Mouse (Mus musculus) bone marrow, adult 2 months (tissue): Measurements from ENCODE around the gene Fam219a. TPM values are rescaled to one million over a fixed set of nuclear protein-coding genes. Genes with fewer than 3 reads are reported as not detected.

Experiments
- H3K27ac ChIP-seq: fragments of 200-500 bp; 2 replicates; pipeline ENCODE4 v1.5.1; 2012; ENCODE audit warnings: low read depth, mild to moderate bottlenecking, control low read depth, inconsistent platforms, low read length; ENCODE audit not compliant: control insufficient read depth, poor library complexity, insufficient read depth
- H3K4me1 ChIP-seq: fragments of 200-500 bp; 2 replicates; pipeline ENCODE4 v1.6.1; 2011; ENCODE audit warnings: low read length; ENCODE audit not compliant: control insufficient read depth, insufficient read depth
- H3K4me3 ChIP-seq: fragments of 200-500 bp; replicated peaks from 2 replicates; pipeline ENCODE3; 2011; ENCODE audit warnings: mild to moderate bottlenecking, low read depth, low read length, control low read depth; ENCODE audit not compliant: control insufficient read depth
- CTCF ChIP-seq: fragments of 200-500 bp; IDR thresholded peaks from 2 replicates; pipeline ENCODE4 v1.5.1; 2011; ENCODE audit warnings: low read length, control low read depth; ENCODE audit not compliant: control insufficient read depth, insufficient read depth
- POLR2A ChIP-seq: fragments of 200-500 bp; IDR thresholded peaks from 2 replicates; pipeline ENCODE4 v1.6.1; 2011; ENCODE audit warnings: low read depth, mild to moderate bottlenecking, control low read depth, low read length, borderline replicate concordance; ENCODE audit not compliant: control insufficient read depth
- WGBS: fragments of 180-500 bp; shearing (Covaris S2); methylation state at CpG from one replicate; pipeline ENCODE4 v1.1.7; 2018; 5-methylcytosine and 5-hydroxymethylcytosine counted together
- polyA plus RNA-seq: library from polyadenylated mRNA; stranded (reverse); fragments of >200 nt; gene quantifications from 2 replicates; pipeline ENCODE4 v1.2.4, GENCODE M21; 2011; ENCODE audit warnings: low replicate concordance; ENCODE audit not compliant: missing spikeins, insufficient read depth, insufficient read length

Fam219a gene
- polyA plus RNA-seq, 1 experiment: 17.8 TPM

GRCm38 (mm10) chr4:41604476-41605396, 35.4 kb upstream of the Fam219a start:
- H3K4me1 ChIP-seq: no peaks in the 10 kb centered on the region

GRCm38 (mm10) chr4:41602818-41603217, 33.5 kb upstream of the Fam219a start:
- no peak overlapping the region for H3K27ac ChIP-seq
- no peak overlapping the region for H3K4me3 ChIP-seq
- 18% methylated on average over 4 of the region's 4 CpGs for WGBS
- TF ChIP-seq CTCF: no peak
- TF ChIP-seq POLR2A: no peak
- H3K4me1 ChIP-seq: no peaks in the 10 kb centered on the region

More at GRCm38 (mm10) chr4:41604476-41605396, 35.4 kb upstream of the Fam219a start:
- Histone ChIP-seq H3K4me3 (no peak overlapping the region), H3K27ac (no peak overlapping the region)
- TF ChIP-seq CTCF (no peak), POLR2A (no peak)
- 43% methylated on average over 8 of the region's 8 CpGs for WGBS

- Histone ChIP-seq H3K27ac (no peak overlapping the region), H3K4me3 (no peak overlapping the region), H3K4me1 (no peaks in the 10 kb centered on the region)
- TF ChIP-seq CTCF (no peak), POLR2A (no peak)
- WGBS: 81% methylated on average over 7 of the region's 7 CpGs
Measured at GRCm38 (mm10) chr4:41583353-41583752, 14.0 kb upstream of the Fam219a start.

GRCm38 (mm10) chr4:41575914-41576313, 6.6 kb upstream of the Fam219a start:
- no peak overlapping the region for H3K27ac ChIP-seq
- no peak overlapping the region for H3K4me3 ChIP-seq
- no peak for TF ChIP-seq POLR2A
- no peak for TF ChIP-seq CTCF
- no peaks in the 10 kb centered on the region for H3K4me1 ChIP-seq
- WGBS: 75% methylated on average over 6 of the region's 6 CpGs

- WGBS: 75% methylated on average over 4 of the region's 4 CpGs
- H3K27ac ChIP-seq: no peak overlapping the region
- no peaks in the 10 kb centered on the region for H3K4me1 ChIP-seq
- no peak for TF ChIP-seq CTCF
- TF ChIP-seq POLR2A: no peak
- H3K4me3 ChIP-seq: no peak overlapping the region
Measured at GRCm38 (mm10) chr4:41573492-41573891, 4.2 kb upstream of the Fam219a start.

- 45% methylated on average over 5 of the region's 5 CpGs for WGBS
- no peak overlapping the region for H3K27ac ChIP-seq
- no peak overlapping the region for H3K4me3 ChIP-seq
- H3K4me1 ChIP-seq: no peaks in the 10 kb centered on the region; the same call in 1 of the 2 replicates
- TF ChIP-seq CTCF: peak; percentile 37; the same call in 1 of the 2 replicates
- no peak for TF ChIP-seq POLR2A
Measured at GRCm38 (mm10) chr4:41571490-41571889, 2.2 kb upstream of the Fam219a start.

- TF ChIP-seq CTCF: no peak
- no peak for TF ChIP-seq POLR2A
- Histone ChIP-seq H3K4me3 (peak overlapping the region; percentile 78), H3K27ac (peak overlapping the region; percentile 48; the same call in 1 of the 2 replicates), H3K4me1 (no peaks in the 10 kb centered on the region; the same call in 1 of the 2 replicates)
- WGBS: 2% methylated on average over 58 of the region's 58 CpGs
Measured at GRCm38 (mm10) chr4:41568682-41569410, 492 bp downstream of the Fam219a start.

- WGBS: 44% methylated on average over 19 of the region's 19 CpGs
- no peak for TF ChIP-seq POLR2A
- TF ChIP-seq CTCF: no peak
- Histone ChIP-seq H3K27ac (no peak overlapping the region), H3K4me3 (no peak overlapping the region), H3K4me1 (peaks cover under 1% of the 10 kb centered on the region)
Measured at GRCm38 (mm10) chr4:41568239-41568638, 1.1 kb downstream of the Fam219a start.
